Mouse (Mus musculus) kidney, embryonic 14.5 days (tissue): ENCODE measurements around the gene Ice2. TPM values are rescaled to one million over a fixed set of nuclear protein-coding genes. Genes with fewer than 3 reads are reported as not detected.

ENCODE experiments used
- ATAC-seq: fragments of 200-750 bp; cut with Nextera tagmentation; 2 replicates; pipeline ENCODE4 v1.8.0; 2017; ENCODE audit warnings: moderate number of reproducible peaks, mild to moderate bottlenecking, moderate TSS enrichment, moderate library complexity; ENCODE audit not compliant: low FRiP score, low TSS enrichment
- H3K27ac ChIP-seq: fragments of 300-500 bp; sonication (generic); 2 replicates; pipeline ENCODE4 v1.5.1; 2014; ENCODE audit warnings: low read depth, mild to moderate bottlenecking, low read length, moderate library complexity, mixed read lengths
- H3K27me3 ChIP-seq: fragments of 300-500 bp; sonication (generic); 2 replicates; pipeline ENCODE4 v1.6.1; 2014; ENCODE audit warnings: mild to moderate bottlenecking, low read length; ENCODE audit not compliant: control insufficient read depth, insufficient read depth
- H3K36me3 ChIP-seq: fragments of 300-500 bp; sonication (generic); 2 replicates; pipeline ENCODE4 v1.6.1; 2014; ENCODE audit warnings: low read length, mixed read lengths; ENCODE audit not compliant: control insufficient read depth, insufficient read depth
- H3K4me1 ChIP-seq: fragments of 300-500 bp; sonication (generic); 2 replicates; pipeline ENCODE4 v1.6.1; 2014; ENCODE audit warnings: low read length, mixed read lengths; ENCODE audit not compliant: control insufficient read depth, insufficient read depth
- H3K4me2 ChIP-seq: fragments of 300-500 bp; sonication (generic); replicated peaks from 2 replicates; pipeline ENCODE4 v1.6.1; 2014; ENCODE audit warnings: low read depth, mild to moderate bottlenecking, low read length
- H3K4me3 ChIP-seq: fragments of 300-500 bp; sonication (generic); 2 replicates; pipeline ENCODE4 v1.5.1; 2014; ENCODE audit warnings: mild to moderate bottlenecking, low read length
- H3K9ac ChIP-seq: fragments of 300-500 bp; sonication (generic); 2 replicates; pipeline ENCODE4 v1.6.1; 2014; ENCODE audit warnings: low read depth, mild to moderate bottlenecking, low read length, moderate library complexity
- H3K9me3 ChIP-seq: fragments of 300-500 bp; sonication (generic); 2 replicates; pipeline ENCODE4 v1.6.1; 2016; ENCODE audit warnings: low read length; ENCODE audit not compliant: control insufficient read depth
- WGBS: fragments of 180-500 bp; shearing (Covaris S2); extraction: QIAGEN DNeasy Blood & Tissue Kit; methylation state at CpG from one replicate; pipeline ENCODE4 v1.1.7; 2014; 5-methylcytosine and 5-hydroxymethylcytosine counted together
- polyA plus RNA-seq: library from polyadenylated mRNA; unstranded; fragments of >200 nt; fragmentation: Nextera tagmentation; extraction: Ambion mirVana; gene quantifications from 2 replicates; pipeline ENCODE4 v1.2.1, GENCODE M21; 2014

Gene Ice2
- polyA plus RNA-seq, 1 experiment from 2014 or later: 23.3 TPM

GRCm38 (mm10) chr9:69435194-69435593 is 37.5 kb downstream of the Ice2 start:
- Histone ChIP-seq H3K4me1 (peaks cover 5% of the 10 kb centered on the region; the same call in 1 of the 2 replicates), H3K4me3 (no peak overlapping the region), H3K36me3 (peaks cover 13% of the 10 kb centered on the region; the same call in 1 of the 2 replicates), H3K9ac (no peak overlapping the region), H3K27ac (no peak overlapping the region), H3K4me2 (no peak overlapping the region), H3K27me3 (no peaks in the 10 kb centered on the region), H3K9me3 (no peaks in the 10 kb centered on the region)
- ATAC-seq: peak; percentile 53; the same call in 1 of the 2 replicates
- 37% methylated on average over 10 of the region's 10 CpGs for WGBS

GRCm38 (mm10) chr9:69435662-69436061 is 38.0 kb downstream of the Ice2 start:
- Histone ChIP-seq H3K4me2 (no peak overlapping the region), H3K27ac (no peak overlapping the region), H3K4me1 (peaks cover 8% of the 10 kb centered on the region; the same call in 1 of the 2 replicates), H3K9ac (no peak overlapping the region), H3K27me3 (no peaks in the 10 kb centered on the region), H3K4me3 (no peak overlapping the region), H3K36me3 (peaks cover 9% of the 10 kb centered on the region; the same call in 1 of the 2 replicates), H3K9me3 (no peaks in the 10 kb centered on the region)
- no peak for ATAC-seq

GRCm38 (mm10) chr9:69439805-69440357 is 42.2 kb downstream of the Ice2 start:
- Histone ChIP-seq H3K4me2 (no peak overlapping the region), H3K9ac (no peak overlapping the region), H3K27me3 (no peaks in the 10 kb centered on the region), H3K27ac (peak overlapping the region; percentile 48; the same call in 1 of the 2 replicates), H3K36me3 (no peaks in the 10 kb centered on the region), H3K9me3 (no peaks in the 10 kb centered on the region), H3K4me1 (peaks cover 19% of the 10 kb centered on the region; the same call in 1 of the 2 replicates), H3K4me3 (no peak overlapping the region)
- ATAC-seq: peak; percentile 75
- 10% methylated on average over 7 of the region's 7 CpGs for WGBS

- no peak overlapping the region for H3K9ac ChIP-seq
- no peaks in the 10 kb centered on the region for H3K36me3 ChIP-seq
- ATAC-seq: no peak
- no peak overlapping the region for H3K4me3 ChIP-seq
- peaks cover 16% of the 10 kb centered on the region; the same call in 1 of the 2 replicates for H3K4me1 ChIP-seq
- no peaks in the 10 kb centered on the region for H3K9me3 ChIP-seq
- no peaks in the 10 kb centered on the region for H3K27me3 ChIP-seq
- 41% methylated on average over 6 of the region's 6 CpGs for WGBS
- no peak overlapping the region for H3K27ac ChIP-seq
- no peak overlapping the region for H3K4me2 ChIP-seq
Observed at GRCm38 (mm10) chr9:69442471-69443038, 44.8 kb downstream of the Ice2 start.

- no peak for ATAC-seq
- Histone ChIP-seq H3K27me3 (no peaks in the 10 kb centered on the region), H3K4me2 (no peak overlapping the region), H3K4me3 (no peak overlapping the region), H3K9me3 (no peaks in the 10 kb centered on the region), H3K9ac (no peak overlapping the region), H3K27ac (no peak overlapping the region), H3K4me1 (peaks cover 16% of the 10 kb centered on the region; the same call in 1 of the 2 replicates), H3K36me3 (no peaks in the 10 kb centered on the region)
- 46% methylated on average over 3 of the region's 3 CpGs for WGBS
Observed at GRCm38 (mm10) chr9:69443203-69443602, 45.5 kb downstream of the Ice2 start.

- Histone ChIP-seq H3K27ac (no peak overlapping the region), H3K9ac (no peak overlapping the region), H3K36me3 (no peaks in the 10 kb centered on the region), H3K27me3 (no peaks in the 10 kb centered on the region), H3K4me1 (peaks cover 7% of the 10 kb centered on the region; the same call in 1 of the 2 replicates), H3K9me3 (no peaks in the 10 kb centered on the region), H3K4me3 (no peak overlapping the region), H3K4me2 (no peak overlapping the region)
- no peak for ATAC-seq
- WGBS: 57% methylated on average over 3 of the region's 3 CpGs
Observed at GRCm38 (mm10) chr9:69448801-69449200, 51.1 kb downstream of the Ice2 start.

- no peaks in the 10 kb centered on the region for H3K9me3 ChIP-seq
- no peak overlapping the region for H3K9ac ChIP-seq
- H3K4me1 ChIP-seq: peaks cover 16% of the 10 kb centered on the region
- H3K4me2 ChIP-seq: no peak overlapping the region
- ATAC-seq: no peak
- no peaks in the 10 kb centered on the region for H3K36me3 ChIP-seq
- H3K27me3 ChIP-seq: no peaks in the 10 kb centered on the region
- H3K4me3 ChIP-seq: no peak overlapping the region
- H3K27ac ChIP-seq: no peak overlapping the region
- 79% methylated on average over 9 of the region's 9 CpGs for WGBS
Observed at GRCm38 (mm10) chr9:69450636-69451035, 52.9 kb downstream of the Ice2 start.

- H3K4me2 ChIP-seq: no peak overlapping the region
- peaks cover 18% of the 10 kb centered on the region for H3K4me1 ChIP-seq
- no peak overlapping the region for H3K4me3 ChIP-seq
- no peak for ATAC-seq
- no peak overlapping the region for H3K9ac ChIP-seq
- peak overlapping the region; percentile 90 for H3K27ac ChIP-seq
- 89% methylated on average over 10 of the region's 10 CpGs for WGBS
- no peaks in the 10 kb centered on the region for H3K9me3 ChIP-seq
- no peaks in the 10 kb centered on the region for H3K36me3 ChIP-seq
- H3K27me3 ChIP-seq: no peaks in the 10 kb centered on the region
Observed at GRCm38 (mm10) chr9:69451886-69452810, 54.4 kb downstream of the Ice2 start.
